Mouse (Mus musculus): ENCODE data around the gene Fer1l4. TPM values are rescaled to one million over a fixed set of nuclear protein-coding genes. Genes with fewer than 3 reads are reported as not detected.

Fer1l4 gene
- total and polyA plus RNA-seq, 3 experiments = 0.12 TPM; not detected in 2

GRCm38 (mm10) chr2:156079674-156080073 is 26.9 kb upstream of the Fer1l4 start:
- H3K27me3 ChIP-seq (ENCODE audit: control insufficient read depth, insufficient read depth, low read length) = no peaks in the 10 kb centered on the region
- DNase-seq = no peak
- H3K36me3 ChIP-seq (ENCODE audit: control insufficient read depth, insufficient read depth, low read length) = no peaks in the 10 kb centered on the region
- H3K4me1 ChIP-seq (ENCODE audit: control insufficient read depth, insufficient read depth, low read length) = no peaks in the 10 kb centered on the region; the same call in 1 of the 2 replicates
- 32% methylated on average over 4 of the region's 4 CpGs for WGBS
- no peaks in the 10 kb centered on the region for H3K79me2 ChIP-seq (replicated peaks; ENCODE audit: control insufficient read depth, insufficient read depth, low read length)
- H3K4me3 ChIP-seq = no peak overlapping the region
- H3K27ac ChIP-seq = no peak overlapping the region; the same call in 1 of the 2 replicates
- no peak overlapping the region for H3K9ac ChIP-seq (ENCODE audit: low read depth, low read length)
- intact Hi-C loops (cut with DNase I) = no loop called here
- TF ChIP-seq POLR2A (IDR thresholded peaks at IDR 0.05; ENCODE audit: insufficient read depth, low read depth, low read length) (no peak), CTCF (IDR thresholded peaks at IDR 0.05) (no peak), EP300 (IDR thresholded peaks at IDR 0.05; ENCODE audit: insufficient read depth, low read depth, low read length) (no peak)

- WGBS = 74% methylated on average over 8 of the region's 8 CpGs
- Histone ChIP-seq H3K4me1 (ENCODE audit: control insufficient read depth, insufficient read depth, low read length) (no peaks in the 10 kb centered on the region; the same call in 1 of the 2 replicates), H3K79me2 (replicated peaks; ENCODE audit: control insufficient read depth, insufficient read depth, low read length) (no peaks in the 10 kb centered on the region), H3K36me3 (ENCODE audit: control insufficient read depth, insufficient read depth, low read length) (no peaks in the 10 kb centered on the region), H3K27ac (no peak overlapping the region), H3K9ac (ENCODE audit: low read depth, low read length) (no peak overlapping the region), H3K4me3 (no peak overlapping the region), H3K27me3 (ENCODE audit: control insufficient read depth, insufficient read depth, low read length) (no peaks in the 10 kb centered on the region)
- TF ChIP-seq POLR2A (IDR thresholded peaks at IDR 0.05; ENCODE audit: insufficient read depth, low read depth, low read length) = no peak
- TF ChIP-seq EP300 (IDR thresholded peaks at IDR 0.05; ENCODE audit: insufficient read depth, low read depth, low read length) = no peak
- intact Hi-C loops (cut with DNase I) = no loop called here
- DNase-seq = no peak
Measured at GRCm38 (mm10) chr2:156079183-156079560, 26.4 kb upstream of the Fer1l4 start.

- no peaks in the 10 kb centered on the region for H3K36me3 ChIP-seq (ENCODE audit: control insufficient read depth, insufficient read depth, low read length)
Measured at GRCm38 (mm10) chr2:156078421-156079182, 25.9 kb upstream of the Fer1l4 start.

GRCm38 (mm10) chr2:156077461-156077860 is 24.7 kb upstream of the Fer1l4 start:
- TF ChIP-seq CTCF (IDR thresholded peaks at IDR 0.05) (no peak), EP300 (IDR thresholded peaks at IDR 0.05; ENCODE audit: insufficient read depth, low read depth, low read length) (no peak), POLR2A (IDR thresholded peaks at IDR 0.05; ENCODE audit: insufficient read depth, low read depth, low read length) (no peak)
- Histone ChIP-seq H3K9ac (ENCODE audit: low read depth, low read length) (no peak overlapping the region), H3K4me1 (ENCODE audit: control insufficient read depth, insufficient read depth, low read length) (no peaks in the 10 kb centered on the region), H3K36me3 (ENCODE audit: control insufficient read depth, insufficient read depth, low read length) (no peaks in the 10 kb centered on the region), H3K27ac (no peak overlapping the region), H3K79me2 (replicated peaks; ENCODE audit: control insufficient read depth, insufficient read depth, low read length) (no peaks in the 10 kb centered on the region), H3K27me3 (ENCODE audit: control insufficient read depth, insufficient read depth, low read length) (no peaks in the 10 kb centered on the region), H3K4me3 (no peak overlapping the region)
- DNase-seq = no peak
- intact Hi-C loops (cut with DNase I) = no loop called here
- WGBS = 94% methylated on average over 7 of the region's 7 CpGs

More at GRCm38 (mm10) chr2:156078421-156079182, 25.9 kb upstream of the Fer1l4 start:
- H3K4me1 ChIP-seq (ENCODE audit: control insufficient read depth, insufficient read depth, low read length) = no peaks in the 10 kb centered on the region; the same call in 1 of the 2 replicates
- DNase-seq = no peak
- TF ChIP-seq EP300 (IDR thresholded peaks at IDR 0.05; ENCODE audit: insufficient read depth, low read depth, low read length) (no peak), CTCF (IDR thresholded peaks at IDR 0.05) (no peak), POLR2A (IDR thresholded peaks at IDR 0.05; ENCODE audit: insufficient read depth, low read depth, low read length) (no peak)
- H3K4me3 ChIP-seq = no peak overlapping the region
- H3K79me2 ChIP-seq (replicated peaks; ENCODE audit: control insufficient read depth, insufficient read depth, low read length) = no peaks in the 10 kb centered on the region
- intact Hi-C loops (cut with DNase I) = no loop called here
- H3K27me3 ChIP-seq (ENCODE audit: control insufficient read depth, insufficient read depth, low read length) = no peaks in the 10 kb centered on the region
- no peak overlapping the region for H3K27ac ChIP-seq
- WGBS = 87% methylated on average over 16 of the region's 16 CpGs
- H3K9ac ChIP-seq (ENCODE audit: low read depth, low read length) = no peak overlapping the region

GRCm38 (mm10) chr2:156073725-156074124 is 21.0 kb upstream of the Fer1l4 start:
- no peaks in the 10 kb centered on the region for H3K4me1 ChIP-seq (ENCODE audit: control insufficient read depth, insufficient read depth, low read length)
- H3K79me2 ChIP-seq (replicated peaks; ENCODE audit: control insufficient read depth, insufficient read depth, low read length) = no peaks in the 10 kb centered on the region
- H3K27ac ChIP-seq = no peak overlapping the region
- 89% methylated on average over 15 of the region's 15 CpGs for WGBS
- no peak for TF ChIP-seq POLR2A (IDR thresholded peaks at IDR 0.05; ENCODE audit: insufficient read depth, low read depth, low read length)
- H3K27me3 ChIP-seq (ENCODE audit: control insufficient read depth, insufficient read depth, low read length) = no peaks in the 10 kb centered on the region
- H3K36me3 ChIP-seq (ENCODE audit: control insufficient read depth, insufficient read depth, low read length) = no peaks in the 10 kb centered on the region
- no peak overlapping the region for H3K9ac ChIP-seq (ENCODE audit: low read depth, low read length)
- DNase-seq = peak; percentile 46 to 49
- intact Hi-C loops (cut with DNase I) = no loop called here
- no peak overlapping the region for H3K4me3 ChIP-seq

- Histone ChIP-seq H3K27me3 (ENCODE audit: control insufficient read depth, insufficient read depth, low read length) (no peaks in the 10 kb centered on the region), H3K27ac (no peak overlapping the region), H3K4me1 (ENCODE audit: control insufficient read depth, insufficient read depth, low read length) (no peaks in the 10 kb centered on the region), H3K79me2 (replicated peaks; ENCODE audit: control insufficient read depth, insufficient read depth, low read length) (no peaks in the 10 kb centered on the region), H3K9ac (ENCODE audit: low read depth, low read length) (no peak overlapping the region), H3K36me3 (ENCODE audit: control insufficient read depth, insufficient read depth, low read length) (no peaks in the 10 kb centered on the region), H3K4me3 (no peak overlapping the region)
- WGBS = 95% methylated on average over 10 of the region's 10 CpGs
- TF ChIP-seq EP300 (IDR thresholded peaks at IDR 0.05; ENCODE audit: insufficient read depth, low read depth, low read length) (no peak), POLR2A (IDR thresholded peaks at IDR 0.05; ENCODE audit: insufficient read depth, low read depth, low read length) (no peak), CTCF (IDR thresholded peaks at IDR 0.05) (no peak)
- intact Hi-C loops (cut with DNase I) = no loop called here
- DNase-seq = no peak
Measured at GRCm38 (mm10) chr2:156071236-156071635, 18.5 kb upstream of the Fer1l4 start.

Data from heart, adult 2 months (tissue).